Mouse (Mus musculus) spleen, postnatal 14 days (tissue): Measurements from ENCODE around the gene Acvr1.

Experiments used
- DNase-seq, 2 experiments: peaks; one replicate each; pipeline ENCODE4 v3.0.0; 2021 to 2022; ENCODE audit warnings: low spot score in 2 of 2

Acvr1 gene

DNA sequence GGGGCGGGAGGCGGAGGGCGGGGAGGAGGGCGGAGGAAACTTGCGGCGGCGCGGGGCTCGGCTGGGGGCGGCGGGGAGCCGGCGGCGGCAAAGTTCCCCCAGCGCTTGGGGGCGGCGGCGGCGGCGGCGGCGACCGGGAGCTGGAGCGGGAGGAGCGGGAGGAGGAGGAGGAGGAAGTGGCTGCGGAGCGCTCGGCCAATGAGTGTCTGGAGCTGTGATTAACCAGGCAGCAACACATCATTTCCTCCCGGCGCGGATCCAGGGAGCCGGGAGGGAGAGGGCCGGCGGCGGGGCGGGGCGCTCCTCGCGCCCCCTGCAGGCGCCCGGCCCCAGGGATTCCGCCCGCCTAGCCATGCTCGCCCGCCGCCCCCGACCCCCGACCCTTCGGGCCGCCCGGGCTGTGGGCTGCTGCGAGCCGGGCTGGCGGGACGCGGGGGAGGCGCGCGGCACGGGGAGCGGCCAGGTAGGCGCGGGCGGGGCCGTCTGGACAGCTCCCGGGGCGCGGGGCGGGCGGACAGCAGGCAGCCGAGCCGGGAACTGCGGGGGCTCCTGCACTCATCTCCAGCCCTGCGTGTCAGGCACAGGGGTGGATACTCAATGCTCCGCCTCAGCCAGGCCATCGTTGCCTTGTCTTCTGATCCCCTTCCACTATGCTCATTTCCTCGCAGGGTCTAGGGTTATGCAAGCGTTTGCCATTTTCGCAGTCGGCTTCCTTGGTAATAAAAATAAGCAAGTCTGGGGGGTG, at the start of gene Acvr1, which contains the start of gene Upp2:
Acvr1 (minus strand) TSS at position 92 of the 745 bp plus-strand sequence.
Upp2 (plus strand) TSS at position 233 of the 745 bp plus-strand sequence.
- DNase-seq: peak; percentile 8 to 13

GRCm38 (mm10) chr2:58615766-58616165, 48.8 kb upstream of the Acvr1 start:
- no peak for DNase-seq

DNA sequence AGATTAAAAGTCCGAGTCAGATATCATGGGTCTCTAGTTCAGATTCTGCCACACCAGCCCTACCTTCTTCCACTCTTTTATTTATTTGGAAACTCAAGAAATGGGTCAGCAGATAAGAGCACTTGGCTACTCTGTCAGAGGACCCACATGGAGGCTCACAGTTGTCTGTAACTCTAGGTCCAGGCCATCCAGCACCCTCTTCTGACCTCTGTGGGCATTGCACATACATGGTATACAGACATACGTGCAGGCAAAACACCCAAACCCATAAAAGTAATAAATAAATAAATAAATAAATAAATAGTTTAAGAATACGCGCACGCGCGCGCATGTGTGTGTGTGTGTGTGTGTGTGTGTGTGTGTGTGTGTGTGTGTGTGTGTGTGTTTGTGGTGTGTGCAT, 47.9 kb upstream of the Acvr1 start:
- no peak for DNase-seq

- no peak for DNase-seq
Observed at GRCm38 (mm10) chr2:58613720-58614119, 46.8 kb upstream of the Acvr1 start.

GRCm38 (mm10) chr2:58604791-58605190, 37.8 kb upstream of the Acvr1 start:
- no peak for DNase-seq

DNA sequence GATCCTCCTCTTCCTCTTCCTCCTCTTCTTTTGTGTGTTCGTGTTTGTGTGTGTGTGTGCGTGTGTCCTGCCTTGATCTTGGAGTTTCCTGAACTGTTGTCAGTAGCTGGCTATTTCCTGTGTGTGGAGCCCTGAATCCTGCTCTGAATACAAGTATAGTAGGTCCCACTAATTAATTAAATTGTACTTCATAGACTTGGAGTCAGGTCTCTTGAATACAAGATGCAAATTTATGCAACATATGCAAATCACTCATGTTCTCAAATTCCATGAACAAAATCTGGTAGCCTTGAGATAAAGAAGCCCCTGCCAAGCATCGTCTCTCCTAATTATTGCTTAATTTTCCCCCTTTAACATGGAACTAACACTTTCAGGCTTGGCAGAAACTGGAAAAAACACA, 36.4 kb upstream of the Acvr1 start:
- no peak for DNase-seq

GRCm38 (mm10) chr2:58601382-58601781, 34.4 kb upstream of the Acvr1 start:
- DNase-seq: no peak

DNA sequence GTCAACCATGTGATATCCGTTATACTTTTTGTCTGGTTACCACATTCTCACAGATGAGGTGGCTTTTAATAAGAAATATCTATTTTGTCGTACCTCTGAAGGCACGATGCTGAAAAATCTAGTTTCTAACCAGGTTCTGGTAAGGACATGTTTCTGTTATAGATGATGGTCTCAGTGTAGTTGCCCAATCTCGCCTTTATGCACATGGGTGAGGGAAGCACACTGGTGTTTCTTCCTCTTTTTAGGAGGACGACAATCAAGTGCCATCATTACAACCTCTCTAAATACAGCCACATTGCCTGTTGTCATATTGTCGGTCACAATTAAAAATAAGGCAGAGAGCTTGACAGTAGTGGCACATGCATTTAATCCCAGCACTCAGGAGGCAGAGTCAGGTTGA, 32.7 kb upstream of the Acvr1 start:
- DNase-seq: no peak

- no peak for DNase-seq
Observed at GRCm38 (mm10) chr2:58597556-58597955, 30.6 kb upstream of the Acvr1 start.

DNA sequence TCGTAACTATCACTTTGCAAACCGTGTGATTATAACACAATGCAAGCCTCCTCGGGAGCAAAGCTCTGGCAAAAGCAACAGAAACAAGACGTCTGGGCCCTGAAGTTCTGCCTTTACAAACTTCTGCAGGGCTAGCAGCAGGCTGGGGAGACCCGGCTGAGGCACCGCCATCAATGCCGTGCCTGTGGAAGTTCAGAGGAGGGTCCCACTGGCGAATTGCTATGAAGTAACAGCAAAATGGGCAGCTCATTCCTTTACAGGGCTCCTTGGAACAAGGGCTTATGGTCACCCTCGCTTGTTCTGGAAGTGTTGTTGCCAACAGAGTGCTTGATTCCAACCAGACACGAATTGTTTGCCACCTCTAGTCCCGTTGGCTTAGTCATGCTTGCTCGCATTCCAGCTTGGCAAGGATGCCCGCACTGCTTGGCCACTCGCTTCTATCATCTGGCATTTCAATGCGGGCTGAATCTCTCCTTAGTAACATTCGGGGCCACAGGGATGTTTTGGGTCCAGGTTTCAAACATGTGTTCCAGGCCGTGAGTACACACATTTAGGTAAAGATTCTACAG, 29.9 kb upstream of the Acvr1 start:
- DNase-seq: no peak

DNA sequence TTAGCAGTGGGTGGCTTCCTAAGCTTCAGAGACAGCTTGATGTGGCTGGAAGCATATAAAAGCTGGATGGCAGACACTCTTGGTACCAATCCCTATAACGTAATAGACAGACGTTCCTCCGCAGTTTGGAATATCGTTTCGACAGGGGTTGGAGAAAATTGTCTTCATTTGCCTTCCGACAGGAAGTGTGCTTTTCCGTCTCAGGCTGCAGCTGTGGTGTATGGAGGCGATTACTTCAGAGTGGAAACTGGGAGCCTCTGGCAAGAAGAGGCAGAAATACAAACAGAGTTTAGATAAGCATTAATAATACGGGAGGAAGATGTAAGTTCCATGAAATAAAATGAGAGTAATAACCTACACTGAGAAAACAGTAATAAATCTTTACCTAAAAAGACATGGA, 28.4 kb upstream of the Acvr1 start:
- DNase-seq: no peak

- DNase-seq: no peak
Observed at GRCm38 (mm10) chr2:58590055-58590454, 23.1 kb upstream of the Acvr1 start.

DNA sequence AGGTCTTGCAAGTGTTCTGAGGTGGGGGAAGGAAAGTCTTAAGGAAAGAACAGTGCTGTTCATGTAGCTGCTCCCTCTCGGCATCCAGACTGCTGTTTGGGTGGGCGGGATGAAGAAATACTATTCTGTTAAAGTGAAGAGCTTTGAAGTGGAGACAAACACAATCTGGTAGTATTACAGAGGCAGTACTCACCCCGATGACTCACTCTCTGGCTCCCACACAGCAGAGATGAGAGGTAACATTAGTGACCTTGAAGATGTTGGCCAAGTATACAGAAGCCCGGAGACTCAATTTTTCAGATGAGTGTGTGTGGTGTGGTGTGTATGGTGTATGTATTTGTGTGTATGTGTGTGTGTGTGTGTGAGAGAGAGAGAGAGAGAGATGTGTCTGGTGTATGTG, 22.7 kb upstream of the Acvr1 start:
- DNase-seq: no peak

GRCm38 (mm10) chr2:58586311-58586710, 19.4 kb upstream of the Acvr1 start:
- no peak for DNase-seq

- no peak for DNase-seq
Observed at GRCm38 (mm10) chr2:58574167-58574566, 7.2 kb upstream of the Acvr1 start.

- DNase-seq: no peak
Observed at GRCm38 (mm10) chr2:58568841-58569645, 2.1 kb upstream of the Acvr1 start.

DNA sequence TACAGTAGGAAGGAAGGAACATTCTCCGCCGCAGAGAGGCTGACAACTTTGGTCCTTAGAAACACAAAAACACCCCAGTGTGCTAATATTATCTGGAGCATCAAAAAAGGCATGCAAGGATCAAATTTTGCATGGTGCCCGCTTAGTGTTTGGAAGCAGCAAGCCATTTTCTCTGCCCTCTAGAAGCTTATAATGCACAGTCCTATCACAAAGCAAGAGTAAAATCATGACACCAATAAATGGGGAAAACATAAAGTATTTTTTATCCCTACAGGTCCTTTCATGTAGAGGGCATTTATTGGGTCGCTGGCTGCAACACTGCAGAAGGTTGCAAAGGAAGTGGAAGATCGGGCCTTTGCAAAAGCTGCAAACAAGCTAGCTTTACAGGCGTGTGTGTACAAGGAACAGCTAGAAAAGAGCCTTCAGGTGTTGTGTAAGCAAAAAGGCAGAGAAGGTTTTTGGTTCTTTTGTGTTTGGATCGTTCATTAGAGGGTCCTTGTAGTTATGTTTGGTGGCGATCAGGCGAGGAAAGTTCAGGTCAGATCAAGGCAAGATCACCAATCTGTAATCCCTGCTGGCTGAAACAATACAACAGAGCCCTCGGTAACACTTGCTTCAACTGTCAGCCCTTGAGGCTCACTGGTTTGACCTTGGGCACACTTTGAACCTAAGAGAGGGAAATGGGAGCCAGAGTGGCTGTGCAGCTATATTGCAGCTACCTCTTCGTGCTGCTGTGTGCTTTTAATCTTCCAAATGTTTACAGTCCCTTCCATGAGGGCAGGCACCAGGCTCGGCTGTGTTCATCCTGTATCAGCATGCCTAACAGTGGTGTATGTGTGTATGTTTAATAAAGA, 1.1 kb upstream of the Acvr1 start:
- no peak for DNase-seq

- peak in 1 of 2 experiments; percentile 18 for DNase-seq
Observed at GRCm38 (mm10) chr2:58566410-58567065, 419 bp downstream of the Acvr1 start.

- DNase-seq: no peak
Observed at GRCm38 (mm10) chr2:58566049-58566409, 928 bp downstream of the Acvr1 start.

DNA sequence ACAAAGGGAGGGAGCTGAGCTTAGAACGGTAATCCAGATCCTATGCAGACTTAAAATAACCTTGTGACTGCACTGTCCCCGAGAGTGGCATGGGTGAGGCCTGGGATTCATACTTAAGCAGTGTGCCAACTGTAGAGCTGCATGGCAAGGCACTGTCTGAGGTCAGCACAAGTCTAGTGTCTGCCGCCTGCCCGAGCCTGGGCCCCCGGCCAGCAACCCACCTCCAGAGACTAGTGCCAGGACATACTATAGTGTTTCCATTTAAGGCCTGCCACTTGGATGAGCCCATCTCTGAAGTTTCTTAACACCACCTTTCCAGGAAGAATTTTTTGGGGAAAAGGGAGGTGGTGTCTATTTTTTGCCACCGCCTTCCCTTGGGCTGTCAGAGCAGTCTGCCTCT, 1.7 kb downstream of the Acvr1 start:
- DNase-seq: no peak

DNA sequence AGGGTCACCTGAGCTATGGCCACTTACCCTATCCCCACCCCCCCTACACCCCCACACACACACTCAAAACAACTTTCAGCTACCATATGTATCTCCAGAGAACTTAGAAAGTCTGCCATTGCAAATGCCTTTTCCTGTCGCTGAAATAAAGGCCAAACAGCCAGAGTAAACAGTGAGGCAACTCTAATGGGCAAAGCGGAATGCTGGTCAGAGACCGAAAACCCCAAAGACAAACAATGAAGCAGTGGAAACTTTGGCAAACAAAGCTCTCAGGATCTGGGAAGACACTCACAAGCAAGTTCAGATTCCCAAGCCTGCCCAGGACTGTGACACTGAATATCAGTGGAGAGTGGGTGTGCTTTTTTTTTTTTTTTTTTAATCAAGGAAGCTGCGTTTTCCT, 4.8 kb downstream of the Acvr1 start:
- no peak for DNase-seq
